Mouse (Mus musculus) forebrain, embryonic 12.5 days (tissue): ENCODE measurements around the gene Slc25a12. TPM values are rescaled to one million over a fixed set of nuclear protein-coding genes. Genes with fewer than 3 reads are reported as not detected.

Experiments used
- ATAC-seq: fragments of 200-750 bp; cut with Nextera tagmentation; 2 replicates; pipeline ENCODE4 v1.8.0; 2017; ENCODE audit warnings: moderate TSS enrichment; ENCODE audit not compliant: low FRiP score
- H3K27ac ChIP-seq: fragments of 300-500 bp; sonication (generic); 2 replicates; pipeline ENCODE4 v1.5.1; 2016; ENCODE audit warnings: mild to moderate bottlenecking
- H3K27me3 ChIP-seq: fragments of 300-500 bp; sonication (generic); 2 replicates; pipeline ENCODE4 v1.6.1; 2016; ENCODE audit warnings: mild to moderate bottlenecking
- H3K36me3 ChIP-seq: fragments of 300-500 bp; sonication (generic); replicated peaks from 2 replicates; pipeline ENCODE4 v1.6.1; 2016; ENCODE audit warnings: mild to moderate bottlenecking
- H3K4me1 ChIP-seq: fragments of 300-500 bp; sonication (generic); 2 replicates; pipeline ENCODE4 v1.6.1; 2016
- H3K4me2 ChIP-seq: fragments of 300-500 bp; sonication (generic); 2 replicates; pipeline ENCODE4 v1.6.1; 2016; ENCODE audit warnings: mild to moderate bottlenecking, moderate library complexity
- H3K4me3 ChIP-seq: fragments of 300-500 bp; sonication (generic); replicated peaks from 2 replicates; pipeline ENCODE4 v1.5.1; 2016; ENCODE audit warnings: mild to moderate bottlenecking
- H3K9ac ChIP-seq: fragments of 300-500 bp; sonication (generic); 2 replicates; pipeline ENCODE4 v1.6.1; 2016; ENCODE audit warnings: mild to moderate bottlenecking
- H3K9me3 ChIP-seq: fragments of 300-500 bp; sonication (generic); 2 replicates; pipeline ENCODE4 v1.6.1; 2016
- WGBS: fragments of 180-500 bp; shearing (Covaris S2); methylation state at CpG from one replicate; pipeline ENCODE4 v1.1.7; 2016; 5-methylcytosine and 5-hydroxymethylcytosine counted together
- polyA plus RNA-seq: library from polyadenylated mRNA; unstranded; fragments of >200 nt; fragmentation: Nextera tagmentation; extraction: Ambion mirVana; gene quantifications from 2 replicates; pipeline ENCODE4 v1.2.1, GENCODE M21; 2016

Gene Slc25a12
- polyA plus RNA-seq, 1 experiment from 2014 or later = 53.8 TPM

DNA sequence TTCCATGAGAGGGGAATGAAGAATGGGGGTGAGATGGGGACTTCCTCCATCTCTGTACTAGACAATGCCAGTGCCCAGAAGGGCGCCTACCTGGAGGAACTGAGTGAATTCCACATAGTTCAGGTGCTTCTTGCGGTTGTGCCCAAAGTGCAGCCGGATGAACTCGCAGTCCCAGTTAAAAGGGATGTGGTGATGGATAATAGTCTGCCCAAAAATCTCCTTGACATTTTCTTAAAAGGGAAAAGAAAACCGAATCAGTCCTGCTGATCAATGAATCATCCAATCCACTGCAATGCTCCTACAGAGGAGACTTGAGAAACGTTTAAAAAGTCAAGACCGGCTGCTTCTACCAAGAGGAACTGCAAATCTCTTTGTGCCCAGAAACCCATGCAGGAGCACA lies 43.7 kb downstream of the Slc25a12 start:
- 92% methylated on average over 7 of the region's 7 CpGs for WGBS
- Histone ChIP-seq H3K4me1 (peaks cover 2% of the 10 kb centered on the region; the same call in 1 of the 2 replicates), H3K9me3 (no peaks in the 10 kb centered on the region), H3K36me3 (peaks cover 30% of the 10 kb centered on the region), H3K27ac (no peak overlapping the region), H3K27me3 (no peaks in the 10 kb centered on the region), H3K9ac (no peak overlapping the region), H3K4me3 (no peak overlapping the region), H3K4me2 (no peak overlapping the region)
- ATAC-seq = no peak

DNA sequence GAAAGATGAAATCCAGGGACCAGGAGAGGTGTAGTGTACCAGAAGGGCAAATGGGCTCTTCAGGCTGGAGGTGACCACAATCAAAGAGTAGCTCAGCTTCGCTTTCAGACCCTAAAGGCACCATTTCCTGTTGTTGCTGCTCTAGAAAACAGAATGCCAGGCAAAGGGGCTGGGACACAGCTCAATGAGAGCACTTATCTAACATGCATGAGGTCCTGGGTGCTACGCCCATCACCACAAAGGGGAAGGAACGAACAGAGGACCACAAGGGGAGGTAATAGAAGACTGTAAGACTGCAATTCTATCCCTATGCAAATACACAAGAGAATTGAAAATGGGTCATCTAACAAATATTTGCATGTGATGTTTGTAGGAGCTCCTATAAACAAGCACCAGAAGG lies 46.1 kb downstream of the Slc25a12 start:
- 91% methylated on average over 3 of the region's 3 CpGs for WGBS
- no peak for ATAC-seq
- peaks cover 43% of the 10 kb centered on the region for H3K36me3 ChIP-seq

DNA sequence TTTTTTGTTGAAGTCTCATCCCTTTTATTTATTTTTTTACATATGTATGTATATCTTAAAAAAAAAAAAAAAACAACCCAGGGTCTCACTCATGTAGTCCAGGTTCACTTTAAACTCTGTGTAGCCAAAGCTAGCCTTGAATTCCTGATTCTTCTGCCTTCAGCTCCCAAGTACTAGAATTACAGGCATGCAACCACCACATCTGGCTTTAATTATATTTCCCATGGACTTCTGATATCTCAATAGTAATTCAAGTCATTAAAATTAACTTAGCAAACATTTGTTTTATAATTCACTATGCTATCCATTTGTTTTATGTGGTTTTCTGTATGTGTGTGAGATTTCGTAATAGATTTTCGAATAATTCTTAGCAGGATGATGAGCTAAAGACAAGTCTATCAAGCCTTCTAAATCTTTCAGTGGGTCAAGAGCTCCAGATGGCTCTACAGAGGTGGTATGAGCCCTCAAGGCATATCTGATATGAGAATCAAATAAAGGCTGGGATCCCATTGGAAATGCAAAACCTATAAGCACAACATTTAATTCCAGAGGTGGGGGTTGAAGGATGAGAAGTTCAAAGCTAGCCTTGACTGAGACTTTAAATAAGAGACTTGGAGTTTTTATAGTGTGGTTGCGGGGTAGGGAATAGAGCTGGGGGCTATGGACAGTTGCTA lies 51.3 kb downstream of the Slc25a12 start:
- Histone ChIP-seq H3K4me1 (no peaks in the 10 kb centered on the region), H3K9ac (no peak overlapping the region), H3K36me3 (peaks cover 52% of the 10 kb centered on the region), H3K9me3 (peaks cover 5% of the 10 kb centered on the region; the same call in 1 of the 2 replicates), H3K4me2 (no peak overlapping the region), H3K27me3 (no peaks in the 10 kb centered on the region), H3K4me3 (no peak overlapping the region), H3K27ac (no peak overlapping the region)
- ATAC-seq = no peak
- 92% methylated on average over 3 of the region's 3 CpGs for whole genome bisulfite sequencing

More for the DNA sequence above, 46.1 kb downstream of the Slc25a12 start:
- no peak overlapping the region for H3K9ac ChIP-seq
- no peak overlapping the region for H3K4me3 ChIP-seq
- H3K4me2 ChIP-seq = no peak overlapping the region
- no peaks in the 10 kb centered on the region for H3K4me1 ChIP-seq
- H3K27ac ChIP-seq = no peak overlapping the region
- H3K9me3 ChIP-seq = peaks cover 5% of the 10 kb centered on the region; the same call in 1 of the 2 replicates
- no peaks in the 10 kb centered on the region for H3K27me3 ChIP-seq

DNA sequence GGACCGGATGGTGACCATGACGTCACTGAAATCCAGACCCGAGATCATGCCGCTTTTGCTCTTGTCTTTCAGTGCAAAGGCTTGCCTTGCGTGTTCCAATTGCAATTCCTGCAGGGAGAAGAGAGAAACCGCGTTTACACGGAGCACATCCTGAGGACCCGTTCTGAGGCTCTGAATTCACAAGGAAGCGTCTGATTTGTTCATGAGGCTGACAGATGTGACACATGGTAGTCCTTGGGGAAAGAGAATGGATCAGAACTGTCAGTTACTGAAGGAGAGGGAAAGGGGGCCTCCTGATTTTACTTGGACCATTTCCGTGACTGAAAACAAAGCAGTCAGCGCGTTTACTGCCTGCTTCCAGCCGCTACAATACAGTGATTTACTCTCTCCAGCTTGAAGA lies 52.5 kb downstream of the Slc25a12 start:
- H3K4me3 ChIP-seq = no peak overlapping the region
- peaks cover 53% of the 10 kb centered on the region for H3K36me3 ChIP-seq
- H3K9ac ChIP-seq = no peak overlapping the region
- WGBS = 75% methylated on average over 14 of the region's 14 CpGs
- H3K4me1 ChIP-seq = no peaks in the 10 kb centered on the region
- no peak for ATAC-seq
- H3K27ac ChIP-seq = no peak overlapping the region
- no peaks in the 10 kb centered on the region for H3K27me3 ChIP-seq
- peaks cover 5% of the 10 kb centered on the region; the same call in 1 of the 2 replicates for H3K9me3 ChIP-seq
- H3K4me2 ChIP-seq = no peak overlapping the region

DNA sequence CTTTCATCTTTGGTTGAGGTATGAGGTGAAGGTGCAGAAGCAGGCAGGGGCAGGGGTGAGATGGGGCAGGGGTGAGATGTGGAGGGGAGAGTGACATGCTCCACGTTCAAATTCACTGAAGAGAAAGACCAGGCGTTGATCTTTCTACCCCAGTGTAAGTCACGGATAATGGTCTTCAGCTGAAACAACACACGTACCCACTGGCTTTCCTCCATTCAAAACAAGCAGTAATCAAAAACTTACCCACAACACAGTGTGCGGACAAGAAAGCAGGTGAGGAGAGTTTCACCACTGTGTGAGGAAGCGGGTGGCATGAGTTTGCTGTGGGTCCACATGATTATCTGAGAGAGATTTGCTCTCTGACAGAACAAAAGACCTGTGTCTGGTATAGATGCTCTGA lies 53.5 kb downstream of the Slc25a12 start:
- peaks cover 49% of the 10 kb centered on the region for H3K36me3 ChIP-seq
- H3K9me3 ChIP-seq = peaks cover 5% of the 10 kb centered on the region; the same call in 1 of the 2 replicates
- 0 out of 2 replicates have a peak overlapping the region, but pooled peaks have one; percentile 8 for H3K27ac ChIP-seq
- H3K27me3 ChIP-seq = no peaks in the 10 kb centered on the region
- H3K4me2 ChIP-seq = no peak overlapping the region
- H3K4me1 ChIP-seq = peaks cover 3% of the 10 kb centered on the region; the same call in 1 of the 2 replicates
- WGBS = 78% methylated on average over 6 of the region's 6 CpGs
- H3K4me3 ChIP-seq = no peak overlapping the region
- no peak for ATAC-seq
- no peak overlapping the region for H3K9ac ChIP-seq

DNA sequence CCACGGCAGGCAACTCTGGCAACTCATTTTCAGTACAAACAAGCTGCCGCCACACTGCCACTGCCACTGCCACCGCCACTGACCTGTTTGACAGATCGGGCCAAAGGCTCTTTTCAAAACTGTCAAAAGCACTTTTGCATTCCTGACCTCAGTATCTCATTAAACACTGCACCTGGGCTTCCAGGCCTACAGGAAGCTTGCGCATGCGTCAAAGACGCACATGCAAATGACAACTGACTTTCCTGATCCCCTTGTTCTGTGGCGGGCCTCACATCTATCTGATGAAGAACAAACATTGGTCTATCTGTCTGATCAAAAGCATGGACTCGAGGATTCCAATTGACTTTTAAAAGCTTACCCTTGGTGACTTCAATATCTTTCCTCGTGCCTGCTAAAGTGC lies 55.5 kb downstream of the Slc25a12 start:
- H3K9me3 ChIP-seq = no peaks in the 10 kb centered on the region
- H3K4me2 ChIP-seq = no peak overlapping the region
- H3K9ac ChIP-seq = no peak overlapping the region
- H3K4me1 ChIP-seq = peaks cover 5% of the 10 kb centered on the region; the same call in 1 of the 2 replicates
- no peak for ATAC-seq
- no peaks in the 10 kb centered on the region for H3K27me3 ChIP-seq
- 67% methylated on average over 10 of the region's 10 CpGs for WGBS
- 0 out of 2 replicates have a peak overlapping the region, but pooled peaks have one; percentile 19 for H3K27ac ChIP-seq
- no peak overlapping the region for H3K4me3 ChIP-seq
- H3K36me3 ChIP-seq = peaks cover 35% of the 10 kb centered on the region

DNA sequence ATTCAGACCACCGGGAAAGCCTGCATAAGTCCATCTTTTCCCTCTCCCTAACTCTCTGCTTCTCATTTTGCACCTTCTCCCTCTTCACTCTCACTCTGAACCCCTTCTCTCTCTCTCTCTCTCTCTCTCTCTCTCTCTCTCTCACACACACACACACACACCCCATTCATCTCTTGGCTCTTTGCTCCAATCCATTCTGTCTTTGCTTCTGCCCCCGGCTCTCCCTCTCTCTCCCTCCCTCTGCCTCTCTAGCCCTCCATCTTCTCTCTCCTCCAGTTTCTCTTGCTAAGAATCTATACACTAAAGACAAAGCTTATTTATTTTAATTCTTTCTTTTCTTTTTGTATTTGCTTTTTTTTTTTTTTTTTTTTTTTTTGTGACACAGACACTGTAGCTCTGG lies 57.8 kb downstream of the Slc25a12 start:
- 32% methylated on average over 2 of the region's 2 CpGs for WGBS
- H3K36me3 ChIP-seq = peaks cover 37% of the 10 kb centered on the region

DNA sequence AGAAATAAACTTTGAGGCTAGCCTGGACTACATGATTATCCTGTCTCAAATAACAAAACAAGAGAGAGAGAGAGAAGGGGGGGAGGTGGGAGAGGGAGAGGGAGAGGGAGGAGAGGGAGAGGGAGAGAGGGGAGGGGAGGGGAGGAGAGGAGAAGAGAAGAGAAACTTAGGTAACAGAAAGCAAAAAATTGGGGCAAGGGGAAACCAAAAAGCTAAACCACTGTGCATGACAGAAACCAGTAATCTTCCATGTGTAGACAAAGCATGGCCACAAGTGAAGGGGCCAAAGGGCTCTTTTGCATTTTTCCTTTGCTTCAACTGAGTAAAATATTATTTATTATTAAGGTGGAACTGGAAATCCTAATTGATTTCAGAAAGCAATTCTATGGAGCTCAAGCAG lies 61.2 kb downstream of the Slc25a12 start:
- Histone ChIP-seq H3K4me2 (no peak overlapping the region), H3K27me3 (no peaks in the 10 kb centered on the region), H3K36me3 (peaks cover 21% of the 10 kb centered on the region), H3K4me1 (peaks cover 26% of the 10 kb centered on the region; the same call in 1 of the 2 replicates), H3K27ac (no peak overlapping the region), H3K4me3 (no peak overlapping the region), H3K9ac (no peak overlapping the region), H3K9me3 (no peaks in the 10 kb centered on the region)
- no peak for ATAC-seq

More for the DNA sequence above, 57.8 kb downstream of the Slc25a12 start:
- H3K9me3 ChIP-seq = no peaks in the 10 kb centered on the region
- no peak overlapping the region for H3K9ac ChIP-seq
- no peak overlapping the region for H3K4me3 ChIP-seq
- H3K4me2 ChIP-seq = no peak overlapping the region
- H3K4me1 ChIP-seq = peaks cover 13% of the 10 kb centered on the region; the same call in 1 of the 2 replicates
- ATAC-seq = no peak
- no peaks in the 10 kb centered on the region for H3K27me3 ChIP-seq
- peak overlapping the region; percentile 61 for H3K27ac ChIP-seq

DNA sequence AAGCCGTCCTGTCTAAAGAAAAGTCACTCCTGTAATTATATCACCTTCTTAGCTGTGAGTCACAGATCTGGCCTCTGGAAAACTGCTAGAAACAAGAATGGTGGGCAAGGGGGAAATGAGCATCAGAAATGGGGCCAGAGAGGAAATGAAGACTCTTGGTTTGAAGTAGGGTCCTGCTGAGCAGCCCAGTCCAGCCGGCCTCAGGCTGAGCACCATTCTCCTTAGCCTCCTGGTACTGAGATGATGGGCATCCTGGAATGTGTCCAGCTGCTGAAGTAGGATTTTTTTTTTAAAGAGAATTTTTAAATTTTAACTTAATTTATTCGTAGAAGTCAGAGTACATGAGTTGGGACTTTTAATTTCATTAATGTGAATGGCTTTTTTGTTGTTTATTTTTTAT lies 62.7 kb downstream of the Slc25a12 start:
- peaks cover 15% of the 10 kb centered on the region; the same call in 1 of the 2 replicates for H3K36me3 ChIP-seq
- ATAC-seq = no peak
- no peaks in the 10 kb centered on the region for H3K9me3 ChIP-seq
- 46% methylated on average over 3 of the region's 3 CpGs for WGBS
- H3K4me2 ChIP-seq = no peak overlapping the region
- peaks cover 28% of the 10 kb centered on the region; the same call in 1 of the 2 replicates for H3K4me1 ChIP-seq
- H3K27ac ChIP-seq = 0 out of 2 replicates have a peak overlapping the region, but pooled peaks have one; percentile 53
- H3K9ac ChIP-seq = no peak overlapping the region
- H3K27me3 ChIP-seq = no peaks in the 10 kb centered on the region
- H3K4me3 ChIP-seq = no peak overlapping the region

DNA sequence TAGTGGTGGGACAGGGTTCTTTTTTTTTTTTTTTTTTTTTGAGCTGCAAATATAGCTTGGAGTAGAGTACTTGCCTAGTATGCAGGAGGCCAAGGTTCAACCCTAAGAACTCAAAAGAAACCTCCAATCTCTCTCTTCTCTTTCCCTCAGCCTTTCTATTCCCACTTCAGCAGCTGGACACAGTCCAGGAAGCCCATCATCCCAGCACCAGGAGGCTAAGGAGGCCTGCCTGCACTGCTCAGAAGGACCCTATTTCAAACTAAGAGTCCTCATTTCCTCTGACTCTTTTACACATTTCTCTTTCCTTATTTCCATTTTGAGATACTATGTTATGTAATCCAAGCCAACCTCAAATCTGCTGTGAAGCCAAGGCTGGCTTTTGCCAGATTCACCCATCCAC lies 64.3 kb downstream of the Slc25a12 start:
- H3K27me3 ChIP-seq = no peaks in the 10 kb centered on the region
- H3K4me1 ChIP-seq = peaks cover 22% of the 10 kb centered on the region; the same call in 1 of the 2 replicates
- ATAC-seq = peak; percentile 53; the same call in 1 of the 2 replicates
- 0 out of 2 replicates have a peak overlapping the region, but pooled peaks have one; percentile 19 for H3K27ac ChIP-seq
- no peaks in the 10 kb centered on the region for H3K9me3 ChIP-seq
- no peak overlapping the region for H3K4me3 ChIP-seq
- peaks cover 15% of the 10 kb centered on the region; the same call in 1 of the 2 replicates for H3K36me3 ChIP-seq
- H3K4me2 ChIP-seq = no peak overlapping the region
- H3K9ac ChIP-seq = no peak overlapping the region

DNA sequence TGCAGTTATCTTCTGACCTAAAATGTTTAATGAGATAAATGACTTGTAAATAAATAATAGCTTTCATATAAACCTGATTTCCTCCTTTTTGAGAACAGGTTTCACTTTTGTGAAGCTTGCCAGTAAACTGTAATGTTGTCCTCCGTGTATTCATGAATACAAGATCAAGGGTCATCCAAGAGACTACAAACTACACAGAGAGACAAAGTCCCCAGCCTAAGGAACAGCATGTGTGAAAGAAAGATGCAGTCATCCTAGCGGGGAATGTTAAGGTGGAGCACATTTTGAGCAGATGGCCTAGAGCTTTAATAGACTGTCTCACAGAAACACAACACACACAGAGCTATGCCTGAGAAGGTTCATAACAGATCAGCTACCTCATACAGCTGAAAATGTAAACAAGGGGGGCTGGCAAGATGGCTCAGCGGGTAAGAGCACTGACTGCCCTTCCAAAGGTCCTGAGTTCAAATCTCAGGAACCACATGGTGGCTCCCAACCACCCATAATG lies 65.3 kb downstream of the Slc25a12 start:
- ATAC-seq = no peak
- Histone ChIP-seq H3K27ac (no peak overlapping the region; the same call in 1 of the 2 replicates), H3K4me1 (peaks cover 22% of the 10 kb centered on the region; the same call in 1 of the 2 replicates), H3K4me2 (no peak overlapping the region), H3K27me3 (no peaks in the 10 kb centered on the region), H3K4me3 (no peak overlapping the region), H3K9ac (no peak overlapping the region), H3K9me3 (no peaks in the 10 kb centered on the region), H3K36me3 (peaks cover 18% of the 10 kb centered on the region; the same call in 1 of the 2 replicates)
- WGBS = 63% methylated on average over 3 of the region's 3 CpGs

DNA sequence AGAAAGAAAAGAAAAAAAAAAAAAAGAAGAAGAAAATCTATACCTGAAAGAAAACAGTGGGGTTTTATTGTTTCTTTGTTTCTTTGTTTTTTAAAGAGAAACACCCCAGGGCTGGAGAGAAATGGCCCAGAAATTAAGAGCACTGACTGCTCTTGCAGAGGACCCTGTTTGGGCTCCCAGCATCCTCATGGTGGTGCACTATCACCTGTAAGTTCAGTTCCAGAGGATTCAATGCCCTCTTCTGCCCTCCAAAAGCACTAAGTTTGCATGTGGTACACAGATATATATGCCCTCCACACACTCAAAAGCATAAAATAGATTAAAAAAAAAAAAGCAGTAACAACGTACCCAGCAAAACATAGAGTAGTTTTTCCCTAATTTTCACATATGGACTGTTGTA lies 68.8 kb downstream of the Slc25a12 start:
- no peaks in the 10 kb centered on the region for H3K27me3 ChIP-seq
- H3K4me2 ChIP-seq = no peak overlapping the region
- peaks cover 5% of the 10 kb centered on the region; the same call in 1 of the 2 replicates for H3K36me3 ChIP-seq
- WGBS = 94% methylated on average over 1 of the region's 1 CpGs
- ATAC-seq = no peak
- no peak overlapping the region for H3K4me3 ChIP-seq
- no peaks in the 10 kb centered on the region for H3K9me3 ChIP-seq
- H3K27ac ChIP-seq = no peak overlapping the region
- H3K4me1 ChIP-seq = peaks cover 27% of the 10 kb centered on the region
- H3K9ac ChIP-seq = no peak overlapping the region
